Comparison of ENCODE assay signal across 8 mouse cellular contexts in genomic region chr19:46500581-46501341, GRCm38 (mm10). TPM values are rescaled to one million over a fixed set of nuclear protein-coding genes. Genes with fewer than 3 reads are reported as not detected.
DNase-seq lines count a peak whose midpoint lies in the region; ATAC-seq and TF ChIP-seq lines count a peak whose summit lies in the region.

No protein-coding gene starts in this region.

- CTCF ChIA-PET in Patski (lab: Charles Lee) = interaction anchor here (0.8 to 8.1 kb wide), 4 partner anchors 8 to 30 kb away, joined by 4 to 73 read pairs (median 14); no protein-coding TSS in a partner anchor

- intact Hi-C loops in heart, postnatal 14 days (cut with DNase I) = loop anchor here (5.0 kb wide), 1 partner anchor 103 kb away; the partner anchor contains the start of genes Actr1a and Sufu

- in situ Hi-C loops in Patski (cut with MboI; ENCODE audit: low pct_unique_long_range_greater_than_20kb) = loop anchor here (5.0 kb wide), 1 partner anchor 37 kb away; no protein-coding TSS in a partner anchor

- POLR2A ChIA-PET in Patski (lab: Charles Lee) = interaction anchor here (0.6 to 19.4 kb wide), 25 partner anchors 11 to 280 kb away, joined by 3 to 388 read pairs (median 5); partner anchors contain the start of genes Actr1a and Sufu

- H3K9ac ChIP-seq in liver, embryonic 12.5 days = peak overlapping the region; percentile 96

- no peaks in the 10 kb centered on the region for H3K9me3 ChIP-seq in embryonic facial prominence, embryonic 10.5 days
- no peaks in the 10 kb centered on the region for H3K9me3 ChIP-seq in liver, embryonic 12.5 days (replicated peaks)

- peak overlapping the region; percentile 99 for H3K4me2 ChIP-seq in liver, embryonic 12.5 days

- no peaks in the 10 kb centered on the region for H3K27me3 ChIP-seq in Patski
- H3K27me3 ChIP-seq in embryonic facial prominence, embryonic 10.5 days (replicated peaks; ENCODE audit: low read depth, poor library complexity, severe bottlenecking) = no peaks in the 10 kb centered on the region
- no peaks in the 10 kb centered on the region for H3K27me3 ChIP-seq in liver, embryonic 12.5 days (replicated peaks)
- no peaks in the 10 kb centered on the region for H3K27me3 ChIP-seq in splenic B cell, adult 2 months (ENCODE audit: control insufficient read depth, insufficient read depth, low read length, poor library complexity, severe bottlenecking)

- H3K4me3 ChIP-seq in embryonic facial prominence, embryonic 10.5 days = peak overlapping the region; percentile 96
- H3K4me3 ChIP-seq in liver, embryonic 12.5 days = peak overlapping the region; percentile 87

- peaks cover 18% of the 10 kb centered on the region for H3K36me3 ChIP-seq in embryonic facial prominence, embryonic 10.5 days (replicated peaks)
- peaks cover 7% of the 10 kb centered on the region for H3K36me3 ChIP-seq in liver, embryonic 12.5 days
- H3K36me3 ChIP-seq in splenic B cell, adult 2 months (ENCODE audit: control insufficient read depth, insufficient read depth, low read length, poor library complexity, severe bottlenecking) = 0 out of 2 replicates have a peak, but pooled peaks cover 1% of the 10 kb centered on the region

- peak overlapping the region; percentile 99 for H3K27ac ChIP-seq in embryonic facial prominence, embryonic 10.5 days (replicated peaks)
- H3K27ac ChIP-seq in liver, embryonic 12.5 days = peak overlapping the region; percentile 99

- peak; percentile 1 for ATAC-seq in Patski
- no peak for ATAC-seq in liver, embryonic 12.5 days

- peak; percentile 41 to 53 for DNase-seq in left cerebral cortex, adult 18-20 months (ENCODE audit: low spot score in 2 of 2)
- no peak for DNase-seq in left cerebral cortex, adult 9 months (ENCODE audit: low spot score in 2 of 2)
- no peak for DNase-seq in Patski (ENCODE audit: low read depth, low spot score)
- peak; percentile 64 for DNase-seq in embryonic facial prominence, embryonic 10.5 days (ENCODE audit: low spot score)
- peak; percentile 71 to 77 for DNase-seq in heart, postnatal 14 days
- peak; percentile 60 for DNase-seq in splenic B cell, adult 2 months (ENCODE audit: low read depth, low spot score)
- no peak for DNase-seq in urinary bladder, adult 2 months (ENCODE audit: low spot score)

- TF ChIP-seq CTCF in Patski (IDR thresholded peaks at IDR 0.05) = no peak

- peaks cover 46% of the 10 kb centered on the region for H3K4me1 ChIP-seq in embryonic facial prominence, embryonic 10.5 days
- H3K4me1 ChIP-seq in liver, embryonic 12.5 days = peaks cover 44% of the 10 kb centered on the region

- WGBS in embryonic facial prominence, embryonic 10.5 days = under 1% methylated on average over 50 of the region's 50 CpGs
- WGBS in liver, embryonic 12.5 days (ENCODE audit: insufficient replicate concordance) = 1% methylated on average over 43 of the region's 50 CpGs

RNA-seq across cellular contexts. Expression of gene Trim8, which starts 0.7 kb away (rescaled TPM):
- total RNA-seq in left cerebral cortex, adult 18-20 months (2021) = 100 to 1,000 TPM; 119 to 120 TPM
- polyA plus RNA-seq in Patski (2021) = 89.9 TPM
- 19.5 and 20.9 TPM in 2 replicates for polyA plus RNA-seq in embryonic facial prominence, embryonic 10.5 days (2016; fragmentation: Nextera tagmentation; extraction: Ambion mirVana)
- total RNA-seq in heart, postnatal 14 days (2021) = 10 to 100 TPM; 47.6 to 50.0 TPM
- polyA plus RNA-seq in liver, embryonic 12.5 days (2016; fragmentation: Nextera tagmentation; extraction: Ambion mirVana) = 19.0 and 19.5 TPM in 2 replicates
- polyA plus RNA-seq in urinary bladder, adult 2 months (2012; rRNA removed) = 17.2 and 25.2 TPM in 2 replicates

Comparison
In these comparisons a context has a peak if more than half of its experiments do, and no peak if none do; other contexts are left out.
1. DNase-seq: peak in left cerebral cortex, adult 18-20 months (2 of 2), embryonic facial prominence, embryonic 10.5 days (single experiment), heart, postnatal 14 days (2 of 2) and splenic B cell, adult 2 months (single experiment); none in left cerebral cortex, adult 9 months (0 of 2), Patski (single experiment) and urinary bladder, adult 2 months (single experiment).